Comparison of ENCODE assay signal across 8 mouse cellular contexts in the genomic region with DNA sequence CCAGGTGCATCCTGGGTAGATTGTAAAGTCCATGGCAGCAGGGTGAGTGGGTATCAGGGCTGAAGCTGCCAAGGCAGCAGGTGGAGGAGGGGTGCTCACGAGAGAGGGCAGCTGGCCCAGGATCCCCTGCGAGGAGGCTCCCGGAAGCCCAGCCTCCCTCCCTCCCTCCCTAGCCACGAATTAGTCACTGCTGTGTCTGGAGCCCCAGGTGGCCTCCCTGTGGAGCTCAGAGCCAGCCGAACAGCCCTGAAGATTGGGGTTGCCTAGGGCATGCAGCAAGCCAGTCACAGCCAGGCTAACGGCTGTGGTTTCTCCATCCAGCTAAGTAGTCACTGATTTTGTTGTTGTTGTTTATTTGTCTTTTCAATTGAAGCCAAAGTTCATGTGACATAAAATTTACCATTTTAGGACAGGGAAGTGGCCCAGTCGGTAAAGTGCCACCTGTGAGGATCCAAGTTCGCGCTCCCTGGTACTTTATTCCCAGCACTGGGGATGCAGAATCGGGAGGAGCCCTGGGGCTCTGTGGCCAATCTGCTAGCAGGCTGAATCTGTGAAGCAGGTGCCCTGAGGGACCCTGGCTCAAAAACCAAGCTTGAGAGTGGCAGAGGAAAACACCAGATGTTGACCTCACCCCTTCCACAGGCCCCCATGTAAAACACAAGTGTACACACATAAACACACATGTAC. TPM values are rescaled to one million over a fixed set of nuclear protein-coding genes. Genes with fewer than 3 reads are reported as not detected.
DNase-seq lines count a peak whose midpoint lies in the region; ATAC-seq and TF ChIP-seq lines count a peak whose summit lies in the region.

No protein-coding gene starts in this region.

- peak; percentile 69 for ATAC-seq in lung, postnatal 0 days
- ATAC-seq in granulocyte monocyte progenitor cell, adult 5-6 weeks (replicated peaks; ENCODE audit: poor library complexity, severe bottlenecking), result peak; percentile 75

- H3K4me1 ChIP-seq in lung, postnatal 0 days (ENCODE audit: insufficient read depth, low read depth, low read length), result no peaks in the 10 kb centered on the region

- H3K27me3 ChIP-seq in lung, postnatal 0 days (replicated peaks; ENCODE audit: insufficient read depth, low read length), result no peaks in the 10 kb centered on the region

- no peak for TF ChIP-seq EP300 in lung, postnatal 0 days (IDR thresholded peaks at IDR 0.05)

- DNase-seq in lung, postnatal 0 days (ENCODE audit: low spot score), result peak; percentile 44
- DNase-seq in lung, adult 18-20 months, result no peak
- DNase-seq in cerebellum, adult 9-10 months, result peak; percentile 85
- DNase-seq in kidney, postnatal 25 days, result peak; percentile 37 to 69
- peak; percentile 69 for DNase-seq in retina, embryonic 14.5 days (ENCODE audit: low spot score)
- no peak for DNase-seq in right cerebral cortex, postnatal 36 days (ENCODE audit: low spot score in 2 of 2)
- DNase-seq in yolk sac, embryonic 10.5 days (ENCODE audit: low spot score), result no peak

- 12% methylated on average over 9 of the region's 10 CpGs for WGBS in lung, postnatal 0 days

- 0 out of 2 replicates have a peak overlapping the region, but pooled peaks have one; percentile 9 for H3K4me2 ChIP-seq in lung, postnatal 0 days (replicated peaks; ENCODE audit: low read depth, low read length)

- peaks cover 3% of the 10 kb centered on the region; the same call in 1 of the 2 replicates for H3K9me3 ChIP-seq in lung, postnatal 0 days (ENCODE audit: low read length)

- H3K36me3 ChIP-seq in lung, postnatal 0 days (ENCODE audit: insufficient read depth, low read length), result no peaks in the 10 kb centered on the region

- H3K27ac ChIP-seq in lung, postnatal 0 days (ENCODE audit: low read length), result no peak overlapping the region

- H3K9ac ChIP-seq in lung, postnatal 0 days (replicated peaks; ENCODE audit: low read depth), result no peak overlapping the region

- H3K4me3 ChIP-seq in lung, postnatal 0 days (ENCODE audit: low read depth, low read length), result no peak overlapping the region

- no peak for TF ChIP-seq CTCF in lung, postnatal 0 days (IDR thresholded peaks at IDR 0.05)

RNA-seq across cellular contexts. Expression of a gene that starts 10.4 kb away (rescaled TPM):
- polyA plus RNA-seq in lung, postnatal 0 days (2015; fragmentation: Nextera tagmentation; extraction: Ambion mirVana), result 1.5 and 1.6 TPM in 2 replicates
- total RNA-seq in granulocyte monocyte progenitor cell, adult 5-6 weeks (2014; fragmentation: Nextera tagmentation), result 8.5 TPM in 1 of 2 replicates, not detected in the other
- total RNA-seq in granulocyte monocyte progenitor cell, adult 5-6 weeks (2017), result 0.56 and 0.82 TPM in 2 replicates

Comparison
In these comparisons a context has a peak if more than half of its experiments do, and no peak if none do; other contexts are left out.
1. DNase-seq: peak in lung, postnatal 0 days (single experiment), cerebellum, adult 9-10 months (single experiment), kidney, postnatal 25 days (2 of 2) and retina, embryonic 14.5 days (single experiment); none in lung, adult 18-20 months (0 of 2), right cerebral cortex, postnatal 36 days (0 of 2) and yolk sac, embryonic 10.5 days (single experiment).